Mouse (Mus musculus): ENCODE data around the gene Fibp.

- TF ChIP-seq POLR2A (IDR thresholded peaks at IDR 0.05; ENCODE audit: insufficient read depth, low read length) (no peak), CTCF (IDR thresholded peaks at IDR 0.05; ENCODE audit: low read depth, low read length) (no peak)
Measured at GRCm38 (mm10) chr19:5495353-5496051, 35.1 kb downstream of the Fibp start.

All from ES-Bruce4 (cell line).